Mouse (Mus musculus) 3T3-L1 (cell line): ENCODE measurements around the gene Angel1.

Experiments
- DNase-seq: peaks from one replicate; pipeline ENCODE4 v3.0.0-alpha.2; 2015; ENCODE audit warnings: low read depth, low spot score

Gene Angel1

GRCm38 (mm10) chr12:86679546-86679930, 46.7 kb downstream of the Angel1 start:
- DNase-seq = no peak

DNA sequence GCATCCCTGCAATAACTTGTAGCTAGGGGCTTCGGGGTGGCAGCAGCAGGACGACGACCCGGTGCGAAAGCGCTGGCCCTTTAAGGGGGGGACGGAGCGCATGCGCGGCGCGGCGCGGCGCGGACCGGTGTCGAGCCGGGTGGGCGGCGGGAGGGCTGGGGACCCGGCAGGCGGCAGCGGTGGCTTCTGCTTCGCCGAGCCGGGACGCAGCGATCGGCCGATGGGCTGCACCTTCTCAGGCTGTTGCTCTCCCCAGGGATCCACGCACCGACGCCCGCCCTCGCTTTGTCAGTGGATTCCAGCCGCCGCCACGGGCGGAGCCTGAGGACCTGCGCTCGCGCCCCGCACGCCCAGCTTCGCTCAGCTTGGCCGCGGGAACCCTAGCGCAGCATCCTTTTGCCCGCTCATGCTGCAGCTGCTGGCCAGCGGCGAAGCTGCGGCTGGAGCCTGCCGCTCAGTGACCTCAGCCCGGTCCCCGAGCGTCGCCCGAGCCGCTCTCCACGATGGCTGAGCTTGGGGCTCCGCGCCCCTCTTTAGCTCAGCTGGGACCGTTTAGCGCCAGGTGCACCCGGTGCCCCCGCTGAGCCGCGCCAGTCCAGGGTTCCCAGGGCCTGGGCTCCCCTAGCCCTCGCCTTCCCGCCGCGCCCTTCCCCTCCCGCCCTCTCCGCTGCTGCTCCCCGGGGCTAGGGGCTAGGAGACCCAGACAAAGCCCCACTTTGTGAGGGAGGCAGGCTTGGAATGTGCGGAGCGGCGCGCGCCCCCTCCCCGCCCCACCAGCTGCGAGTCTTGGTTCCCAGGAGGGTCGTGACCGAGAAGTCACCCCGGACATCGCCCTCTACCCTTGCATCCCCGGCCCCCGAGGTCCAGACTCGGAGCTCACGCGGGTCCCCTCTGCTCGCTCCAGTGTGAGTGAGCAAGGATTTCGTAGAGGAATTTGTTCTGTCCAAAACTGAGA, 47.4 kb downstream of the Angel1 start, which contains the start of gene Vash1:
Vash1 (plus strand) TSS at position 110 of the 955 bp plus-strand sequence.
- DNase-seq = no peak

DNA sequence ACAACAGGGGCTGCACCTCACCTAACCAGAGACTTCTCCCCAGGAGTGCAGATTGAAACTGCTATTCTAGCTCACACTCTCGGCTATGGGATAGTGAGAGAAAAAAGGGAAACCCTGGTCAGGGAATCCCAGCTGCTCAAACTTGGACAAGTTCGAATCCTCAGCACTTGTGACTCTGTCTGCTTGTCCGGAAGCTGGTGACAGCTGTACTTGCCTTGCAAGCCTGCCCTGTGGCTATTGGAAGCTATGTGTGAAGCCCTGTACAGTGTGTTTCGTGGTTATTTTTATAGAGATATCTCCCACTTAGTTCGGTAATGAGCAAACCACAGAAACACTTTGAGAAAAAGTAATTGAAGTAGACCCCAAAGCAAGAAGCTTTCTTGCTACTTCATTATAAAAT, 53.8 kb downstream of the Angel1 start:
- DNase-seq = no peak

DNA sequence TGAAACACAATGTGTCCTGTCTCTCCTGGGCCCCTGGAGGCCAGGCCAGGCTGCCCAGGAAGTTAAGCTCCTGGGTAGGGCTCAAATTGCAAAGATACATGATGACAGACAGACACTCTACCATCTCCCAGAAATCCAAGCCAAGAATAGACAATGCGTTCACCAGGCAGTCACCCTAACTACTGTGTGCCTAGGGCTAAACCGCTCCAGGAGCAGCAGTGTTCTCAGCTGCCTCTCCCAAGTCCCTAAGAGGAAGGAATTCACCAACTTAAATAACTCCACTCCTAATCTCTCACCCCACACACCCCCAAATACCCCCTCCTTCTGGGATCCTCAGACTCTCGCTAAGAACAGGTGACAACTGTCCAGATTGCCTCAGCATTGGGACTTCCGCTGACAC, 54.2 kb downstream of the Angel1 start:
- DNase-seq = no peak

DNA sequence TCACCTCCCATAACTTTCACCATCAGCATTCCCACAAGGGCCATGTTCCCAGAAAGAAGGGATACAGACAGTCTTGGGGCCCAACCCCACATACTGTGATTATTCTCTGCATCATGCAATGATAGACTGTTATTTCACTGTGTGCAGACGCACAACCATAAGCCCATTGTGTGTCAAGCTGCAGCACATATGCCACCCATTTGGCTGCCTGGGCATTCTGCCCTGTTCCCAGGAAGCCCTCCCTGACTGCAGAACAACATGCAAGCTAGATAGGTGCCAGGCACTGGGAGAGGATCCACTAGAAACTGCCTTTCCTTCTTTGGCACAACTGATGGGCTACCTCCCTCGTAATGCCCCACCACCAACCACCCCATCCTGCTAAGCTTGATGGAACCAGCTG, 57.9 kb downstream of the Angel1 start:
- DNase-seq = no peak

- peak; percentile 6 for DNase-seq
Observed at GRCm38 (mm10) chr12:86665656-86666055, 60.6 kb downstream of the Angel1 start.

DNA sequence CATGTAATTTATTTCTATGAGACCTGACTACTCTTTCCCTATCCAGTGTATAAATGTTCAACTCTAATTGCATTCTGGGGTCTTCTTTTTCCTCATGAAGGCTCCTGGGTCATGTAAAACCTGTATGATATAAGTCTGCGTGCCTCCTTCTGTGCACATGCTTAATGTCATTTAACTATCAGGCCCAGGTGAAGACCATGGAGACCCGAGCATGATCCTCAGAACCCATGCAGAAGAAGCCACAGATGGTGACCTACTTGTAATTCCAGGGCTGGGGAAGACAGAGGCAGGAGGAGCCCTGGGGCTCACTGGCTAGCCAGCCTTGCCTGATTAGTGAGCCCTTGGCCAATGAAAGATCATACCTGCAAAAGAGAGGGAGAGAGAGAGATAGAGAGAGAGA, 65.8 kb downstream of the Angel1 start:
- no peak for DNase-seq

DNA sequence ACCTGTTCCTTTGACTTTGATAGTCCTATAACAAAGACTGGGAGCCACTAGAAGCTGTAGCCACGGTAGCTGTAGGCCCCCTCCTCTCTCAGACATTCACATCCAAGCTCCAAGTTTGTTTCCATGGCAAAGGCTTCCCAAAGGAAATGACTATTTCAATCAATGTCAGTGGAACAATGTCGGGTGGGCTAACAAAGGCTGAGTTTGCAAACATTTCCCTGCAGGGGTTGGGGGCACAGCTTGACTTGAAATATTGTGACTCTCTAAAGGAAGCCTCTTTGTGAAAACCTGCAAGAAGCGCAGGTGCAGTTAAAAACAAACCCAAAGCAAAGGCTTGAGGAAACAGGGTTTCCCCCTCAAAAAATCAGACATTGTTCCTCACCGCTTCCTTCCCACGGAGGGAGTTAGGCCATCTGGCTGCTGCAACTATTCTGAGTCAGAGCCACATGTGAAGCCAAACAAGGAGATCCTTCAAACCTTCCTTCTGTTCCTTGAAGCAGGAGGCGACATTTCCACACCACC, 66.8 kb downstream of the Angel1 start:
- DNase-seq = peak; percentile 6

DNA sequence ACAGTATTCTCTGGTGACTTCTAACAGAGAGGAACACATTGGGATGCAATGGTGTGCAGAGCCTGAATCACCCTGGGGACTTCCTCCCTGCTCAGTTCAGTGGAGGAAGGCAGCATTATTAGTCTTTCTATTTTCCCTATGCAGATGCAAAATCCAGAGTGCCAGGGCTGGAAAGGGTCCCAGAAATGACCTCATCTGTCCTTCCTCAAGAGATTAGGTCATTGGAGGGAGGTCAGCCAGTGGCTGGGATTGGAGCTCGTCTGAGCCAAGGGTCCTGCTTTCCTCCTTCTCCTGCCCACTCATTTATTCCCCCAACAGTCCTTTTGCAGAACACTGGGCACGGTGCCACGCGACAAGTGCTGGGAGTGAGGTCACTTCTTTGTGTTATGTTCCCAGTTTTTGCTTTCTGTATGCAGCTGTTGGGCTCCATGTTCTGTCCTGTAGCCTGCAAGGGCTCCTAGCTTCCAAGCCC, 73.7 kb downstream of the Angel1 start:
- peak; percentile 85 for DNase-seq

DNA sequence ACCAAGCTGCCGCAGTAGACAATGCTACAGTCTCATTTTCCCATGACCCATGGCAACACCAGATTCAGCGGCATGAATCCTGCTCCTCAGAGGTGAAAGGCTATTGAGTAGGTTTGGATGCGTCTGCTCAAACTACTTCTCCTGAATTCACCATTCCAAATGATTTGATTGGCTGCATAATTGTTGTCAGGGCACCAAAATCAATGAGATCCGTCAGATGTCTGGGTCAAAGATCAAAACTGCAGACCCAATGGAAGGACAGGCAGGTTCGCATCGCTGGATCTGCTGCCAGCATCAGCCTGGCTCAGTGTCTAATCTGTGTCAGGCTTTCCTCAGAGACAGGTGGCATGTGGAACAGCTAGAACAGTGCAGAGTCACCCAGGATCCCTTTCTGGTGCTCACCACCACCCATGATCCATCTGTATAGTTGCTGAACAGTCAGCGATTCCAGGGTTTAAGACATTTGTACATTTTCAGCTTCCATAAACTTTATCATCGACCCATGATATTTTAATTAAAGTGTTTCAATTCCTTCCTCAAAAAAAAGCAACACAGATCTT, 74.9 kb downstream of the Angel1 start:
- DNase-seq = no peak
